Mouse (Mus musculus): ENCODE measurements around the gene Tmem108.
A peak's percentile ranks its signal among the peaks of the same experiment; 100 is the strongest.

Tmem108 gene

GRCm38 (mm10) chr9:103761647-103762084 lies at the start of gene Tmem108:
Gene Tmem108, minus strand, starts transcription at chr9:103761837.
- DNase-seq (ENCODE audit: low read depth, low spot score): peak; percentile 82

DNA sequence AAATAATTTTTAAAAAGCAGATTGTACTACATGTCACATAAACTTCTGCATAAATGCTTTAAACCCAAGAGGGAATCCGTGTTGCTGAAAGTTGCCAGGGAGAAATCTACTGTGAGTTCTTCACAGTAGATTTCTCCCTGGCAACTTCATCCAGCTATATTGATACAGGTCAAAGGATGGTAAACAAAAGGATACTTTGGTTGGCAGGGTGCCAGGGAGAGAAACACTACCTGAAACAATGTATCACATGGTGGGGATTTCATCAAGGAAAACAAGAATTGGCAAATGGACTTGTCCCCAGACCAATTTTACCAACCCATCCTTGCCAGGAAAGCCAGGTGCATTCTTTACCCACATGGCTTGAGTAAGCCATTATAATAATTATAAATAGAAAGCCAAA lies 27.4 kb upstream of the Tmem108 start:
- no peak for DNase-seq (ENCODE audit: low read depth, low spot score)

DNA sequence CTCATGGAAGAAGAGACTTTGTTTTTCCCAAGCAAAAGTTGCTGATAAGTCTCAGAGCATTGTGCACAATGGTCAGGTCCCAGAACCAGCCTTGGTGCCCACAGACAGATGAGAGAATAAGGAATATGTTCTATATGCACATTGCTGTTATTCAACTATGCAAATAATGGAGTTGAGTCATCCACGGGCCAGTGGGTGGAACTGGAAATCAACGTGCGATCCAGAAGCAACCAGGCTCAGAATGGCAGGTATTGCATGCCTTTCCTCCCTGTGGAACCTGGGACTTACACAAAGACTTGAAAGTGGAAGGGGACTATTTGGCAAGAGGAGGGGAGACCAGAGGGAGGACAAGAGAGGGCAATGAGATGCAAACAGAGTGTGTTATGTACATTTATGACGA lies 22.5 kb upstream of the Tmem108 start:
- DNase-seq (ENCODE audit: low read depth, low spot score): no peak

- no peak for DNase-seq (ENCODE audit: low read depth, low spot score)
Observed at GRCm38 (mm10) chr9:103783276-103783675, 21.6 kb upstream of the Tmem108 start.

DNA sequence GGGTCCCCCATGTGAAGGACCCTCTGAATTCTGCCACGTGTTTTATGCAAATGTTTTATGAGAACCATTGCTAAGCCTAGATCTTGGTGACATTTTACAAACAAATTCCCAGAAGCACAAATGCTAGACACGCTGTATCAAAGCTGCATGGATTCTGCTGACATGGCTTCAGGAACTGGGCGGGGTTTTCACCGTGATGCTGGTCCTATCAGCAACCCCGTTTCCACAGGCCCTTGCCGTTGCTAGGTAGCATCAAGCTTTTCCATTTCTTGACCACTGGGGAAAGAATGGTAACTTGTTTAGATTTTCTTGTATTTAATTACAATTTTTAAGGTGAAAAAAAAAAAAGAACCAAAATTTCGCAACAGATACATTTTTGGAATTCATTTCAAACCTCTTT lies 20.7 kb upstream of the Tmem108 start:
- DNase-seq (ENCODE audit: low read depth, low spot score): no peak

- no peak for DNase-seq (ENCODE audit: low read depth, low spot score)
Observed at GRCm38 (mm10) chr9:103781407-103781806, 19.8 kb upstream of the Tmem108 start.

- DNase-seq (ENCODE audit: low read depth, low spot score): no peak
Observed at GRCm38 (mm10) chr9:103780598-103780997, 19.0 kb upstream of the Tmem108 start.

GRCm38 (mm10) chr9:103778185-103778584 lies 16.5 kb upstream of the Tmem108 start:
- DNase-seq (ENCODE audit: low read depth, low spot score): no peak

GRCm38 (mm10) chr9:103761151-103761571 lies 476 bp downstream of the Tmem108 start:
- peak; percentile 8 for DNase-seq (ENCODE audit: low read depth, low spot score)

- no peak for DNase-seq (ENCODE audit: low read depth, low spot score)
Observed at GRCm38 (mm10) chr9:103760356-103760755, 1.3 kb downstream of the Tmem108 start.

DNA sequence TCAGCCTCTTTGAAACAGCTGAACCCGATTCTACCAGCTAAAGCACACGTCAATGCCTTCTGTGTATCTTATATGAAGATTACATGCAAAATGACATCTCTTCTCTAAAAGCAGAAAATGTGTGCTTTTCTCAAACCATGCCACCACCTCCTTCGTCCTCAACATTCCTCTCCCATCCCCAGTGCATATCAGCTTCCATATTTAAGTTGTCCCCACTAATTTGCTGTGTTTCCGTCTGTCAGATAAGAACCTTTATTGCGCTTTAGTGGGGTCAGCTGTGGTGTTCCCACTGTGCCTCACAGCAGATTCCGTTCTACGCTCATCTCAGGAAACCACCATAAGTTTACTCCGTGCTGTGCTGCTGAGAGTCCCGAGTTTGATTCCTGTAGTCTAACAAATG lies 1.8 kb downstream of the Tmem108 start:
- no peak for DNase-seq (ENCODE audit: low read depth, low spot score)

DNA sequence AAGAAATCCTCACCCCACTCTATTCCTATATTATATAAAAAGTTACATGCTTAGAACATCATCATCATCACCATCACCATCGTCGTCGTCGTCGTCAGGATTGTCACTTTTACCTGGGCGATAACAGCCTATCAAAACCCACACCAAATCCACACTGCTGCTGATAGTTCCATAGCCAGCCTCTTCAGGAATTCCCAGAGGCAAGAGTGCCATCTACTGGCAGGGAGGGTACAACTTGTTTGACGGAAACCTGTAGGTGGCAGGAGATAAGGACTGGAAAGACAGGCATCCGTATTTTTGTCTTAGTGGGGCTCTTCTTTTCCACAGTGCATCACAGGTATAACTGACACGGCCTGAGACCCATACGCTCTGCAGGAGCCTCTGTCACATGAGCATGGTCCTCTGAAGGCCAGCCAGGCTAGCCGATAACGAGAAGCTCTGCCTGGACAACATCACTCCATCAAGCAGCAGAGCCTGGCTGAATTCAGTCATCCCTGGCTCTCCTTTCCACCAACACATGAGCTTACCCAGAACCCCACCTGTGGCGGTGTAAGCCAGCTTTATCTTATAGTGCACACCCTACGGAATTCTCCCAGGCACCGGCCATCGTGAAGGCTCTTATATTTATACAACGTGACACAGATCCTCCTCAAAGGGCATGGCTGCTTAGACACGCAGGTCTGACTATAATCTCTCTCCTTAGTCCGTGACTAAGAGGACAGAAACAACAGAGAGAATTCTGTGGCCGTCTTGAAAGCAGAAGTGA lies 2.5 kb downstream of the Tmem108 start:
- peak; percentile 78 for DNase-seq (ENCODE audit: low read depth, low spot score)

DNA sequence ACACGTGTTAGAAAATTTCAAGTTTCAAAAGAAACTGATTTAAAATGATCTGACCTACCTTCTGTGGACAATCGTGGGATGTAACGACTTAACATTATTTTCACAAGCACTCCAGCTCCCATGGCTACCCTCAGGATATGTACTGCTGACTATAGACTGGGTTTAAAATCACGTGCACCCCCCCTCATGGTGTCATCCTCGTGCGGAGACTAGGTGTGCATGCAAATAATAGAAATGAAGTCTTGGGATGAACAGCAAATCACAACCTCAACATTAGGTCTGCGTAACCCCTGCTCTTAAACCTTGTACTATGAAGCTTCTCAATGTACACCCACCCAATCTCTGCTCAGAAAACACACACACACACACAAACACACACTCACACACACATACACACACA lies 3.4 kb downstream of the Tmem108 start:
- DNase-seq (ENCODE audit: low read depth, low spot score): no peak

DNA sequence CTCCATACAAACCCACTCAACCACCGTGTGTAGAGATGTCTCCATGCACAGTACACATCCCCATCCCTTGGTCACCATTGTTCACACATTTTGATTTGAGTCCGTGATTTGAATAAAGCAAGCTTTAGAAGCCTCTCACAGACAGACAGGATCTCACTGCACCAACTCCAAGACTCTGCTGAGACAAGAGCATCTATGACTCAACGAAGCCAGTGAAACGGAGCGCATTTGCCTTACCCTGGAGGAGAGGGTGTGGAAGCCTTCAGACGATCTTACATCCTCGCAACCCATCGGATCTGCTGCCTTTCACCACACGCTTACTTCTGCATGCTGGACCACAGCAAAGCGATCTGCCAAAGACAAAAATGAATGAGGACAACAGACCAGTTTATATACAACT lies 9.0 kb downstream of the Tmem108 start:
- DNase-seq (ENCODE audit: low read depth, low spot score): no peak

GRCm38 (mm10) chr9:103751568-103751967 lies 10.1 kb downstream of the Tmem108 start:
- DNase-seq (ENCODE audit: low read depth, low spot score): no peak

DNA sequence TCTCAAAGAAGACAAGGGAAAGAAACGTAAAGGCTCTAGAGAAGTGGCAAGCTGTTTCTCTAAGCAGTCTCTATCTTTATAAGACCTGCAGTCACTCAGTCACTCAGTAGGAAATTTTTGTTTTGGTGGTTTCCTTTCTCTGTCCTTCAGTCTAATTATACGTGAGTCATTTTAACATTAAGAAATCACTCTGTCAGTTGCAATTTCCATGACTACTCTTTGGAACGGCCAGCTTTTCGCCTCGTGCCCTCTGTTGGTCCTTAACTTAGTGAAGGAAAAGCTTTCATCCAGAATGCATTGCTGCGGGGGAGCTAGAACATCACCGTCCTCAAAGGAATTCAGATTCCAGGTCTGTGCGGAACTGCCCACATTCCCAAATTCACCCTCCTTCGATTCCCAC lies 11.1 kb downstream of the Tmem108 start:
- DNase-seq (ENCODE audit: low read depth, low spot score): no peak

GRCm38 (mm10) chr9:103746598-103746997 lies 15.0 kb downstream of the Tmem108 start:
- no peak for DNase-seq (ENCODE audit: low read depth, low spot score)

DNA sequence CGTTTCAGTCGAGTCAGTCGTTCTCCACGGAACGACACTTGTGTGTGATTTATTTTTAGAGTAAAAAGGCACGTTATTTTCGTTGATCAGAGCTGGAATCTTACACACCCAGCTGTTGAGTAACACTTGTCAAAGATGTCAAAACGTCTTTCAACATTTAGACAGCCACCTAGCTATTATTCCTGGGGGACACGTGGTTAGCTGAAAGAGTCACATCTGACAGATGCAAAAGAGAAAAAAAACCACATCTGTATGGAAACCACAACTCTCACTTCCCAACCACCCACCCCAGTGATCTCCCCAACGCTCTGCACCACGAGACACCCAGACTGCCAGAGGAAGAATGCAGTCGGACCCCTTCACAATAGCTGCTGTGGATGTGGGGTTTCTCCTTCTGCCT lies 21.5 kb downstream of the Tmem108 start:
- DNase-seq (ENCODE audit: low read depth, low spot score): no peak

DNA sequence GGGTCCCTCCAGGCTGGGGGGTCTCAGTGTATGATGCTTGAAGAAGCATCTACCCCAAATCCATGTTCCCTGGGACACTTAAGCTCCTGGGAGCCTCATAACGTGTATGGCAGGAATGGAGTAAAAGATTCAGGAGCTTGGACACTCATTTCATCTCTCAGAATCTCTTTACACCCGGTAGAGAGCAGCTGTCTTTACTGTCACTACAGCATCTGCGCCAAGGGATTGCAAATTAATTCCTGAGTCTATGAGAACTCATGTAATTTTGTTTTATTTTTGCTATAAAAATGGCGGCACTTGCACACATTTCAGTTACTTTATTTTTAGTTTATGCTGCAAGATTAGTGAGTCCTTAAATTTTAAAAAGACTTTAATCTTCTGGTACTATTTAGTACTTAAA lies 22.6 kb downstream of the Tmem108 start:
- DNase-seq (ENCODE audit: low read depth, low spot score): no peak

DNA sequence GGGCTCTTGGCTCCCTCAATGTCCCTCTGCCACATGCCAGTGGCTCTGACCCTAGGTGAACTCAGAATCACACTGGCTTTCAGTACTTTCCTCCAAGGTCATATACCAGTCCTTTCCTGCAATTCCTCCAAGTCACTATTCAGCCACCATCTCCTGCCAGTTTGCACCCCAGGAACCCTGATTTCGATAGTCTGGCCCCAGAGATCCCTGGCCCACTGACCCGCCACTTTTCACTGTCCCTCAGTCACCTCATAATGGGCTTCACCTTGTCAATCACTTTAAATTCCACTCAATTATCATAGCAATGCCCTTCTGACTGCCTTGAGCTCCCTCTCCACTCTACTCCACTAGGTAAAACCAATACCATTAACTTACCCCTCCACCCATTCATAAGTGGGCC lies 31.9 kb downstream of the Tmem108 start:
- DNase-seq (ENCODE audit: low read depth, low spot score): no peak

DNA sequence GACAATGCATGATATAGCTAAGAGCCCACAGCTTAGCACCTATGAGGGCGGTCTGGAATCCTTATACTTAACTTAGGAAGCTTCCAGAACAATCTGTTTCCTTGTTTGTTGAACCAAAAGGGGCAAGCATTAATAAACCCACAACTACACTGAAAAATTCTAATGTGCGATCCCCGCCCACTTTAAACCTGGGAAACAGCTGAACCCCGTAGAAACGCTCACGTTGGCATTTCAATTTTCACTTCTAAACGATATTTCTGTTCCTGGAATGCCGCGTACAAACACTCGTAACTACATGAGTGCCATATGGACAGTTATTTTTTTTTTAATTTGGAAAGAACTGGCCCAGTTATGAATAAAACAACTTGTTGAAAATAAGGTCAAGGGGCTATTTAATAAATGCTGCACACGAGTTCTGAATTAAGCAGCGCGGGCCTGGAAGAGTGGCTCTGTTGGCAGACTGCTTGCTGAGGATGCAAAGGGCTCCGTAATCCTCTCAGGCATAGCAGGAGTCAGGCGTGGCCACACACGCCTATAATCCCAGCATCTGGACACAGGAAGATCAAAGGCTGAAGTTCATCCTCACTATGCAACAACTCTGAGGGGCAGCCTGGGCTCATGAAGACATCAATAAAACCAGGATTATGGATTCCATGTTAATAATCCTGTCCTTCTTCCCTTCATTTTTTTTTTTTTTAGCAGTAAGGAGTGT lies 34.7 kb downstream of the Tmem108 start:
- peak; percentile 9 for DNase-seq (ENCODE audit: low read depth, low spot score)

DNA sequence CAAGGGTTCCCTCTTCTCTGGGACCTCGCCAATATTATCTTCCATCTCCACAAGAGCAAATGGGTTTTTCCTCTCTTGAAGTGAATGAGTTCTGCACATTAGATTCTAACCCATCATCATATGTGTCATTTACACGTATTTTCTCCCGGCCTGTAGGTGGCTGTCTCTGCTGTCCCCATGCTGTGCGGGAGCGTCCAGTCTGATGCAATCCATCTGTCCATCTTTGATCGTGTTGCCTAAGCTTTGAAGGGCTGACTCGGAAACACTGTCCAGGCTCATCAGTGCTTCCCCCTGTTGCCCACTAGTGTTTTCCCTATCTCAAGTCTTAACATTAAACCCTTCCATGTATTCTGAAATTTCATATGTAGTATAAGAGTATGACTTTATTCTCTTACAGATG lies 36.1 kb downstream of the Tmem108 start:
- no peak for DNase-seq (ENCODE audit: low read depth, low spot score)

GRCm38 (mm10) chr9:103721486-103721885 lies 40.2 kb downstream of the Tmem108 start:
- no peak for DNase-seq (ENCODE audit: low read depth, low spot score)

All from retina, postnatal 7 days (tissue).